Mouse (Mus musculus): ENCODE results near the gene Bcs1l. TPM values are rescaled to one million over a fixed set of nuclear protein-coding genes. Genes with fewer than 3 reads are reported as not detected.
A peak's percentile ranks its signal among the peaks of the same experiment; 100 is the strongest.

The Bcs1l gene
- 10 to 100 TPM; 24.3 to 26.8 TPM for total RNA-seq (2021)

DNA sequence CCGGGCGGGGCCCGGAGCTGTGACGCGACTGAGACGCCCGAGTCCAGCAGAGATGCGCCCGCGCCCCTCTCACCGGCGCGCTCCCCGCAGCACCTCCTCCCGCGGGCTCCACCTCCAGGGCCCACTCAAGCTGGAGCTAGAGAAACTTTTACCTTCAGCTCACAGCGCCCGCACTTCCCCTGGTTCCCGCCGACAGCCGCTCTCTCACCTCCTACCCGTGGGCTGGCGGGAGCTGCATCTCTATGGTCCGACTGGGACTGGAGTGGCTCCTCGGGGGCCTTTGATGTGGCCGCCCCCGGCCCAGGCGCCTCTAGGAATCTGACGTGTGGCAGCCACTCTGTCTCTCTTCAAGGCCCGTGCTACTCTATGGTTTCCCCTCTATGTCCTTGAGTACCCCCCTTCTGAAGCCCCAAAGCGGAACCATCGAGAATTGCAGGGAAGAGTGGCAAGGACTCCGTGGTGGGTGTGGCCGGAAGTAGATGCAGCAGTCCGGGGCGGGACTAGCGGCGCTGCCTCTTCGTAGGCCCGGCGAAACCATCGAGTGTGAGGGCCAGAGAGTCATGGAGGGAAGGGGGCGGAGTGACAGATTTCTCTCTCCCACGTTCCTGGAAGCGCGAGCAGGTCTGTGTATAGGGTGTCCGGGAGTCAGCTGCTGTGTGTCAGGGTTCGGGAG, at the start of gene Bcs1l, which contains the start of gene Zfp142:
Gene Bcs1l, plus strand, starts transcription at position 517 of the 673 bp plus-strand sequence.
Gene Zfp142, minus strand, starts transcription at position 474 of the 673 bp plus-strand sequence.
- peak; percentile 98 to 100 for DNase-seq (ENCODE audit: low spot score in 2 of 2)
- intact Hi-C loops (cut with DNase I): loop anchor here (5.0 kb wide), 1 partner anchor 81 kb away; the partner anchor contains the start of gene Cnot9

DNA sequence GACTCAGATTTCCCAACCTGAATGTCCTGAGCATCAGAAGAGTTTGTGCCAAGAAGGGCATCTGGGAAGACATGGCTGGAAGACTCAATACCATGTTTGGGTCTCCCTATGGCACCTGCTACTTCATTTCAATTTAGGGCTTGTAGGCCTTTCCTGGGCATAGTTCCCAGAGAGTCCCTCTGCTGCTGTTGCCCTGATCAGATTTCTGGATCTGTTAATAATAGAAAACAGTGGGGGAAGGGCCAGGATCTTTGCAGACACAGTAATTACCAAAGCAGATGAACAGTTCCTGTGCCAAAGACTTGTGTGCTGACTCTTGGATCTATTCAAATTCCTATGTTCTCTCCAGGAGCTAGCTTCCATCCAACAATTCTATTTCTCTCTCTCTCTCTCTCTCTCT, 49.4 kb upstream of the Bcs1l start:
- intact Hi-C loops (cut with DNase I): no loop called here
- DNase-seq (ENCODE audit: low spot score in 2 of 2): peak in 1 of 2 experiments; percentile 14

DNA sequence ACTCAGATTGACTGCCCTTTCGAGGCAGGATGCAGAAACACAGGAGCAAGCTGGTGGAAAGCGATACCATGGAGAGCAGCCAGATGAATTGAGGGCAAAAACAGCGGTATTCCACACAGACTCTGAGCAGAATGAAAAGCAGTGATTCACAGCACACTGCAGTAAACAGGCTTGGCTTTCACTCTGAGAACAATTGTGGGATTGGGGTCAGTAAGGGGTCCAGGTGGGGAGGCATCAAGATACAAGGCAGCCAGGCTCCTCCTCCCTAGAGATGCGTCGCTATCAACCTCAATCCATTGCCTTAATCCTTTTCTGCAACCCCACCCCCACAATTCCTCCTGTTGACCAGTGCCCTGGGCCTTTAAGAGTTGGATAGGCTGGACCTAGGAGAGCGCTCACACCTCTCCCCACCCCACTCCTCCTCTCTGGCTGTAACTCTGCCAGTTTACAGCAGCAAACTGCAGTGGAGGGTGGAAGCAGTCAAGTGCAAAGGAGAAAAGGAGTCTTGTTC, 45.6 kb upstream of the Bcs1l start, which contains the start of gene Plcd4:
Gene Plcd4, plus strand, starts transcription at position 438 of the 511 bp plus-strand sequence.
- intact Hi-C loops (cut with DNase I): no loop called here
- DNase-seq (ENCODE audit: low spot score in 2 of 2): peak; percentile 17 to 39

GRCm38 (mm10) chr1:74544184-74544583, 43.9 kb upstream of the Bcs1l start, which contains the start of gene Usp37:
Gene Usp37 (minus strand): TSS chr1:74544284.
- intact Hi-C loops (cut with DNase I): no loop called here
- no peak for DNase-seq (ENCODE audit: low spot score in 2 of 2)

DNA sequence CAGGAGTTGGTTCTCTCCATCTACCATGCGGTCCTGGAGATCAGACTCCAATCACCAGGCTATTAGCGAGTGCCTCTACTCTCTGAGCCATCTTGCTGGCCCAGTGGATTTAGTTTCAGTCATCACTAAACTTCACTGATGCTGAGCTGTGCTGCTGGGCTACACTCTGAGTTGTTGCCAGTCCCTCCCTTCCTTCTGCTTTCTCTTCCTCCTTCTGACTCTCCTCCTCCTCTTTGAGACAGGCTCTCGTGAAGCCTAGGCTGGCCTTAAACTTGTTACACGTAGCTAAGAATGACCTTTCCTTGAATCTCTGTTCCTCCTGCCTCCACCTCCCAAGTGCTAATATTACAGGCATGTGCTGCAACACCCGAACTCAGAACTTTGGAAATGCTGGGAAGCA, 29.0 kb upstream of the Bcs1l start:
- intact Hi-C loops (cut with DNase I): no loop called here

GRCm38 (mm10) chr1:74565834-74566233, 22.3 kb upstream of the Bcs1l start:
- no peak for DNase-seq (ENCODE audit: low spot score in 2 of 2)
- intact Hi-C loops (cut with DNase I): no loop called here

More for the DNA sequence above, 29.0 kb upstream of the Bcs1l start:
- DNase-seq (ENCODE audit: low spot score in 2 of 2): no peak

- intact Hi-C loops (cut with DNase I): loop anchor here (5.0 kb wide), 1 partner anchor 48 kb away; no protein-coding TSS in a partner anchor
- peak in 1 of 2 experiments; percentile 26 for DNase-seq (ENCODE audit: low spot score in 2 of 2)
Observed at GRCm38 (mm10) chr1:74569739-74570719, 18.1 kb upstream of the Bcs1l start.

- intact Hi-C loops (cut with DNase I): no loop called here
Observed at GRCm38 (mm10) chr1:74582621-74583020, 5.5 kb upstream of the Bcs1l start.

GRCm38 (mm10) chr1:74584616-74585398, 3.3 kb upstream of the Bcs1l start:
- no peak for DNase-seq (ENCODE audit: low spot score in 2 of 2)
- intact Hi-C loops (cut with DNase I): loop anchor here (5.0 kb wide), 1 partner anchor 78 kb away; the partner anchor contains the start of gene Cnot9

More at GRCm38 (mm10) chr1:74582621-74583020, 5.5 kb upstream of the Bcs1l start:
- DNase-seq (ENCODE audit: low spot score in 2 of 2): no peak

DNA sequence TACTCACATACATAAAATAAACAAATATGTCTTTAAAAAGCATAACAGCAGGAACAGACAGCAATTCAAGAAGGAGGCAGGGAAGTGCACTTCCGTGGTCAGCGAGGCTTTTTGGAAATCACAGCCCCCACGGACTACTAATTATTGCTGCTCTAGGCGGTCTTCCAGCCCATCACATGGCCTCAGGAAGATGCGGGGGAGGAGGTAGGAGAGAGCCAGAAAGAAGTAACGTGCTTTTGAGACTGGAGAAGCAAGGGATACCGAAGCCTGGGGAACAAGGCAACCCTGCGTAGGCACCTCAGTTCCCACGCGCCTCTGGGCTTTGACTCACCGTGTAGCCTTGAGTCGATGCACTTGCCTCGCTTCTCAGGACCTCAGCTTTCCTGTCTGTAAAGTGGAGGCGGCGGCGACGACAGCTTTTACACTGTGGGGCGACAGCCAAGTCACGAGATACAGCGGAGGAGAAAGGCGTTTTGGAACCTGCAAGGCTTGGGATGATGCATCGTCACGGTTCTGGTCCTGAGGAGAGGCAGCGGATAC, 786 bp upstream of the Bcs1l start:
- intact Hi-C loops (cut with DNase I): loop anchor here (5.0 kb wide), 1 partner anchor 80 kb away; the partner anchor contains the start of gene Cnot9
- DNase-seq (ENCODE audit: low spot score in 2 of 2): peak; percentile 85 to 94

GRCm38 (mm10) chr1:74594434-74594833, 6.3 kb downstream of the Bcs1l start:
- DNase-seq (ENCODE audit: low spot score in 2 of 2): no peak
- intact Hi-C loops (cut with DNase I): no loop called here

GRCm38 (mm10) chr1:74600501-74601266, 12.6 kb downstream of the Bcs1l start:
- intact Hi-C loops (cut with DNase I): loop anchor here (10.0 kb wide), 1 partner anchor 64 kb away; the partner anchor contains the start of gene Ttll4
- no peak for DNase-seq (ENCODE audit: low spot score in 2 of 2)

GRCm38 (mm10) chr1:74601267-74601962, 13.3 kb downstream of the Bcs1l start, which contains the start of the genes Rnf25 and Stk36:
Gene Rnf25 (minus strand): TSS chr1:74601397.
Gene Stk36 (plus strand): TSS chr1:74601445.
- DNase-seq (ENCODE audit: low spot score in 2 of 2): peak; percentile 84 to 94
- intact Hi-C loops (cut with DNase I): loop anchor here (10.0 kb wide), 1 partner anchor 63 kb away; the partner anchor contains the start of gene Ttll4

DNA sequence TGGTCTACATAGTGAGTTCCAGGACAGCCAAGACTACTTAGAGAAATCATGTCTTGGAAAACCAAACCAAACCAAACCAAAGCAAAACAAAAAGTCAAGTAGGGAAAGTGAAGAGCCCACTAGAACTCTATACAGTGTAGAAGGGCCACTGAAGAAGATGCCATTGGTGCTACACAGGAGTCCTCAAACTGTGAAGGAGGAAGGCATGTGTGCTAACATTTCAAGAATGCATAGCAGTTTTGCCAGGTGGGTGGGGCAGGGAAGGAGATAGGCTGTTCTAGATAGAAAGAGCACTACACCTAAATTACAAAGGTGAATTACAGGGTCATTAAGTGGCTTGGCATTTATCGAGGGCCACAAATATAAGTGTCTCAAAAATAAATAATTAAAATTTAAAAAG, 36.1 kb downstream of the Bcs1l start:
- intact Hi-C loops (cut with DNase I): no loop called here
- no peak for DNase-seq (ENCODE audit: low spot score in 2 of 2)

DNA sequence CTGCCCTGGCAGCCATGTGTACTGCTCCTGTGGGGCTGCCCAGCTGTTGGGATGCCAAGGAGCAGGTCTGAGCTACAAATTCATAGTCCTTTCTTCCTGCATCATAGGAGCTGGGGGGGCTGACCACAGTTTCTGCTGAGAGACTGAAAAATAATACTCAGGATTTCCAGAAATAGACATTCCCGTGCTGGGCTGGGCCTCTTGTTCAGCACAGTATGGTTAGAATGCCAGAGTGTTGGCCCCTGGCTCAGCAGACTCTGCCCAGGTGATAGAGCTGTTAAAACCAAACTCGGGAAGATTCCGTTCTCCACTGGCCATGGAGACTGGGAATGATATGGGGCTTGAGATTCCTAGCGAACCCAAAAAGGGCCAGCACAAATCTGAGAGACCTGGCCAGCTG, 38.0 kb downstream of the Bcs1l start:
- intact Hi-C loops (cut with DNase I): no loop called here
- no peak for DNase-seq (ENCODE audit: low spot score in 2 of 2)

DNA sequence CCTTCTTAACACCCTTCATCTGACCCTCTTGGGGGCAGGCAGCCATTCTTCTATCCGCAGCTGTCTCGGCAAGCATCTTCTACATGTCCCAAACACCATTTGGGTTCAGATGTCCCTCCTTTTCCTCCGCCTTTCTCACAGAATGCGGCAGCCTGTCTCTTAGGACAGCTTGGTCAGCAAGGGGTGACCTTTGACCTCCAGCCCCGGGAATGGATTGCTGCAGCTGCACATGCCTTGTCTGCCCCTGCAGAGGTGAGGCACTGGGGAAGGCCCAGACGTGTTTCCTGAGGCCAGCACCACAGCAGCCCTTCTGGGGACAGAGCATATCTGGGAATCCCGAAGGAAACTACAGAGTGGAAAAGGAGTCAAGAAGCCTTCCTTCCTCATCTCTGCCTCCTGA, 39.9 kb downstream of the Bcs1l start:
- no peak for DNase-seq (ENCODE audit: low spot score in 2 of 2)
- intact Hi-C loops (cut with DNase I): no loop called here

- intact Hi-C loops (cut with DNase I): no loop called here
- no peak for DNase-seq (ENCODE audit: low spot score in 2 of 2)
Observed at GRCm38 (mm10) chr1:74632734-74633133, 44.6 kb downstream of the Bcs1l start.

Data from left cerebral cortex, postnatal 25 days (tissue).